Mouse (Mus musculus) NIH3T3 (cell line): ENCODE results near the gene Slc36a4.

Experiments used
- DNase-seq: peaks from one replicate; pipeline ENCODE4 v3.0.0-alpha.2; 2012; ENCODE audit warnings: low read depth

Gene Slc36a4

GRCm38 (mm10) chr9:15709599-15710381, at the start of gene Slc36a4:
TSS of gene Slc36a4 (plus strand) at chr9:15709738.
- peak; percentile 77 for DNase-seq

- no peak for DNase-seq
These were observed 44.9 kb upstream of the Slc36a4 start for GRCm38 (mm10) chr9:15664606-15665005.

- no peak for DNase-seq
These were observed 40.1 kb upstream of the Slc36a4 start for GRCm38 (mm10) chr9:15669452-15669851.

- DNase-seq: no peak
These were observed 39.5 kb upstream of the Slc36a4 start for GRCm38 (mm10) chr9:15670002-15670527.

- DNase-seq: no peak
These were observed 37.3 kb upstream of the Slc36a4 start for GRCm38 (mm10) chr9:15672251-15672650.

GRCm38 (mm10) chr9:15681855-15682466, 27.6 kb upstream of the Slc36a4 start:
- DNase-seq: peak; percentile 63

- DNase-seq: peak; percentile 81
These were observed 24.3 kb upstream of the Slc36a4 start for GRCm38 (mm10) chr9:15685215-15685614.

- DNase-seq: no peak
These were observed 22.2 kb upstream of the Slc36a4 start for GRCm38 (mm10) chr9:15687358-15687757.

- DNase-seq: no peak
These were observed 15.7 kb upstream of the Slc36a4 start for GRCm38 (mm10) chr9:15693847-15694246.

- no peak for DNase-seq
These were observed 14.5 kb upstream of the Slc36a4 start for GRCm38 (mm10) chr9:15694989-15695388.

GRCm38 (mm10) chr9:15705706-15706105, 3.8 kb upstream of the Slc36a4 start:
- no peak for DNase-seq

- no peak for DNase-seq
These were observed 449 bp upstream of the Slc36a4 start for GRCm38 (mm10) chr9:15708979-15709598.

- DNase-seq: no peak
These were observed 1.5 kb downstream of the Slc36a4 start for GRCm38 (mm10) chr9:15710821-15711565.

GRCm38 (mm10) chr9:15711676-15712075, 2.1 kb downstream of the Slc36a4 start:
- no peak for DNase-seq

GRCm38 (mm10) chr9:15714792-15715191, 5.3 kb downstream of the Slc36a4 start:
- DNase-seq: no peak

GRCm38 (mm10) chr9:15715193-15715989, 5.9 kb downstream of the Slc36a4 start:
- DNase-seq: no peak

GRCm38 (mm10) chr9:15717363-15717762, 7.8 kb downstream of the Slc36a4 start:
- no peak for DNase-seq

- DNase-seq: no peak
These were observed 8.8 kb downstream of the Slc36a4 start for GRCm38 (mm10) chr9:15718295-15718694.

GRCm38 (mm10) chr9:15719594-15719993, 10.1 kb downstream of the Slc36a4 start:
- no peak for DNase-seq

GRCm38 (mm10) chr9:15720556-15720955, 11.0 kb downstream of the Slc36a4 start:
- DNase-seq: no peak

- peak; percentile 20 for DNase-seq
These were observed 11.8 kb downstream of the Slc36a4 start for GRCm38 (mm10) chr9:15721226-15721833.
